Mouse (Mus musculus) midbrain, embryonic 13.5 days (tissue): Measurements from ENCODE around the gene Nphs1. TPM values are rescaled to one million over a fixed set of nuclear protein-coding genes. Genes with fewer than 3 reads are reported as not detected.
A peak's percentile ranks its signal among the peaks of the same experiment; 100 is the strongest.

Experiments
- ATAC-seq: fragments of 200-750 bp; cut with Nextera tagmentation; 2 replicates; pipeline ENCODE4 v1.8.0; 2017; ENCODE audit warnings: mild to moderate bottlenecking, moderate TSS enrichment, moderate library complexity
- H3K27ac ChIP-seq: fragments of 300-500 bp; sonication (generic); 2 replicates; pipeline ENCODE4 v1.5.1; 2015; ENCODE audit warnings: inconsistent platforms, mild to moderate bottlenecking, moderate library complexity
- H3K27me3 ChIP-seq: fragments of 300-500 bp; sonication (generic); 2 replicates; pipeline ENCODE4 v1.6.1; 2015; ENCODE audit warnings: mild to moderate bottlenecking, inconsistent platforms
- H3K36me3 ChIP-seq: fragments of 300-500 bp; sonication (generic); 2 replicates; pipeline ENCODE4 v1.6.1; 2015; ENCODE audit warnings: mild to moderate bottlenecking, inconsistent platforms
- H3K4me1 ChIP-seq: fragments of 300-500 bp; sonication (generic); replicated peaks from 2 replicates; pipeline ENCODE4 v1.6.1; 2015; ENCODE audit warnings: inconsistent platforms
- H3K4me2 ChIP-seq: fragments of 300-500 bp; sonication (generic); replicated peaks from 2 replicates; pipeline ENCODE4 v1.6.1; 2015; ENCODE audit warnings: moderate library complexity, mild to moderate bottlenecking, inconsistent platforms
- H3K4me3 ChIP-seq: fragments of 300-500 bp; sonication (generic); replicated peaks from 2 replicates; pipeline ENCODE4 v1.5.1; 2015; ENCODE audit warnings: mild to moderate bottlenecking, inconsistent platforms
- H3K9ac ChIP-seq: fragments of 300-500 bp; sonication (generic); replicated peaks from 2 replicates; pipeline ENCODE4 v1.6.1; 2015; ENCODE audit warnings: mild to moderate bottlenecking, inconsistent platforms
- H3K9me3 ChIP-seq: fragments of 300-500 bp; sonication (generic); 2 replicates; pipeline ENCODE4 v1.6.1; 2016; ENCODE audit warnings: mild to moderate bottlenecking, inconsistent platforms
- WGBS: fragments of 180-500 bp; shearing (Covaris S2); methylation state at CpG from one replicate; pipeline ENCODE4 v1.1.7; 2015; 5-methylcytosine and 5-hydroxymethylcytosine counted together
- polyA plus RNA-seq: library from polyadenylated mRNA; unstranded; fragments of >200 nt; fragmentation: Nextera tagmentation; extraction: Ambion mirVana; gene quantifications from 2 replicates; pipeline ENCODE4 v1.2.1, GENCODE M21; 2015

Gene Nphs1
- polyA plus RNA-seq, 1 experiment from 2014 or later: 0.78 TPM

DNA sequence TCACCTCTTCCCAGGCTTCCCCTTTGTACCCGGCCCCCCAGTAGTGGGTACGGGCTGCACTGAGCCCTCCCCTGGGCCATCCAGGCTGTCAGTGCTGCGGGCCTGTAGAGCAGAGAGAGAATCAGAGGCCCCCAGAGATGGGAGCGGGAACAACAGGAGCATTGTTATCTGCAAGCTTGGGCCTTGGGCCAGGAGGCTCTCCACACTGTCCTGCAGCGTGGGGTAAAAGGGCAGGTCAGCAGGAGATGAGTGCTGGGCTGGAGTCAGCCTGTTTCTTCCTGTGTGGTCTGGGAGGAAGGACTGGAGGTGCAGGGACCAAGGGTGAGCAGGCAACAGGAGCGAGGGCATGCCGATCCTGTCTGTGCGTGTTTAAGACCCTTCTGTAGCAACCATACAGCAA is 74.8 kb downstream of the Nphs1 start:
- Histone ChIP-seq H3K9me3 (no peaks in the 10 kb centered on the region), H3K4me3 (peak overlapping the region; percentile 83), H3K27me3 (no peaks in the 10 kb centered on the region), H3K4me2 (peak overlapping the region; percentile 94), H3K4me1 (peaks cover 43% of the 10 kb centered on the region), H3K9ac (peak overlapping the region; percentile 93), H3K27ac (peak overlapping the region; percentile 56; the same call in 1 of the 2 replicates), H3K36me3 (peaks cover 52% of the 10 kb centered on the region)
- WGBS: 7% methylated on average over 8 of the region's 8 CpGs
- 0 out of 2 replicates have a peak, but pooled peaks have one; percentile 2 for ATAC-seq

DNA sequence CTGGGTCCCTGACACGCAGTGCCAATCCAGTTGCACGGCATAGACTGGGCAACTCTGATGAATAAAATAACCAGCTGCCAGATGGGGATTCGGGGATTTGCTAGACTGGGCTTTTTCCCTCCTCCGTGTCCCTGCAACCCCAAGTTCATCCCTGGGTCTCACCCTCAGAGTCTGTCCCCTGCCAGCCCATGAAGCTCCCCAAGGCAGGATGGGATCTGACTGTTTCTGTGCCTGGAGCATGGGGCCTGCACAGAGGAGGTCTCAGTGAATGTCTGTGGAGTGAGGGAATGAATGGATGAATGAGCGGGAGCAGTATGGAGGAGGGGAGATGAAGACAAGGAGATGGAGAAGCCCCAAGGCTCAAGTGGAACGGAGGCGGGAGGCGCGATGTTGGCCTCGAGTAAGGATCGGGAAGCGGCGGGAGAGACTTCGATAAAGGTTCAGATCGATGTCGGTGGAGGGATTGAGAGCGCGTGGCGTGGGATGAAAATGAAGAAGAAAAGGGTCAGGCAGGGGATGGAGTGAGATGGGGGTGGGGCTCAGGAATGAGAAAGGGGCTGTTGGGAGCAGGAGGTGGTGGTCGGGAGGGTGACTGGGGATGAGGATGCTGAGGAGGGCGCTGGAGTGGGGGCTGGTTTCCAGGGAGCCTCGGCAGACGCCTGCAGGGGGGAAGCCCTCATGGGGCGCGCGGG is 76.0 kb downstream of the Nphs1 start:
- H3K4me1 ChIP-seq: peaks cover 43% of the 10 kb centered on the region
- peak overlapping the region; percentile 96 for H3K27ac ChIP-seq
- peaks cover 46% of the 10 kb centered on the region for H3K36me3 ChIP-seq
- 3% methylated on average over 23 of the region's 26 CpGs for WGBS
- H3K27me3 ChIP-seq: no peaks in the 10 kb centered on the region
- H3K4me3 ChIP-seq: peak overlapping the region; percentile 83
- peak overlapping the region; percentile 94 for H3K4me2 ChIP-seq
- peak; percentile 55 for ATAC-seq
- H3K9me3 ChIP-seq: no peaks in the 10 kb centered on the region
- H3K9ac ChIP-seq: peak overlapping the region; percentile 93

DNA sequence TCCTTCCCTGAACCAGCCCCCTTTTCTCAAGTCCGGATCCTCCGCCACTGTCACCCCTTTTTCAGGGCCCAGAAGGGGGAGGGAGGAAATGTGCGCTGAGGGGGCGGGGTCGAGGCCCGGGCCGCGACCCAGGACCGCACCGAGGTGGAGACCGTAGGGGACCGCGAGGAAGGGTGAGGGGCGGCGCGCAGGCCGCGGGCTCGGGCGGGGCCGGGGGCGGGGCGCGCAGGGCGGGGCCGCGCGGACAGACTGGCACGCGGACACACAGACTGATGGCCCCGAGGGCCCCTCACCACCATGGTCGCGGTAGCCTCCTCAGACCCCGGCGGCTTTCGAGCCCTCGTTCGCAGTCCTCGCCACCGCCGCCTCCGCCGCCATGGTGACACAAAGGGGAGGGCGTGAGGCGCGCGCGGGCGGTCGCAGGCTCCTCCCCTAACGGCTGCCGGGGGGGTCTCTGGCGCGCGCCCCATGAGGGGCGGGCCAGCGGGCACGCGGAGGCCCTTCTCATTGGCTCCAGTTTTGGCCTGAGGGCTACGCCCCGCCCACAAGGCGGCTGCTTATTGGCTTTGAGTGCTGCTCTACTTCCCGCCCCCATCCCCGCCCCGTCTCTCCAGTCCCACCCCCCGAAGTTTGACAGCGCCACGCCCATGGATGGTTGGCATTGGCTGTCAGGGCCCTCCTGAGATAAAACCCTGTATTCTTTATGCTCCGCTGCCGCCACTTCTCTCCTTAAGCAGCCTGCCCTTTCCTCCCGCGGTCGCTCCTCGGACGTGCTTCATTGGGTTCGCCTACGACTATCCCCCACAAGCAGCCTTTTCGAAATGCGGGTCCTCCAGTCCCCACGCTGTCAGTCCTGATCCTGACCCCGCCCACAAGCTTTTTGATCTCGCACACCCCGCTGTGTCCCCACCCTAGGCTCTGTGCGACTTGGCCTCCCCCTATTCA is 76.8 kb downstream of the Nphs1 start, which contains the start of gene Arhgap33:
Gene Arhgap33 (minus strand): TSS at position 428 of the 945 bp plus-strand sequence.
- peak within 1 kb of the TSS; percentile 96 for H3K27ac ChIP-seq
- peak within 1 kb of the TSS; percentile 93 for H3K9ac ChIP-seq
- peaks cover 43% of the 10 kb centered on the region for H3K4me1 ChIP-seq
- no peaks in the 10 kb centered on the region for H3K9me3 ChIP-seq
- H3K27me3 ChIP-seq: no peaks in the 10 kb centered on the region
- peak within 1 kb of the TSS; percentile 94 for H3K4me2 ChIP-seq
- H3K4me3 ChIP-seq: peak within 1 kb of the TSS; percentile 83
- H3K36me3 ChIP-seq: peaks cover 46% of the 10 kb centered on the region
- ATAC-seq: peak; percentile 90
- under 1% methylated on average over 61 of the region's 84 CpGs for WGBS

Other genes starting within 250 kb of the Nphs1 start
- 181 and 186 TPM in 2 replicates for gene Polr2i, start 226.4 kb upstream of the Nphs1 start, polyA plus RNA-seq
- gene Tbcb, start 226.0 kb upstream of the Nphs1 start, polyA plus RNA-seq: 359 and 362 TPM in 2 replicates
- not detected in 2 replicates for gene Ovol3, start 222.6 kb upstream of the Nphs1 start, polyA plus RNA-seq
- gene Thap8, start 178.2 kb upstream of the Nphs1 start, polyA plus RNA-seq: 0.68 and 0.79 TPM in 2 replicates
- 5.9 and 6.4 TPM in 2 replicates for gene Wdr62, start 177.9 kb upstream of the Nphs1 start, polyA plus RNA-seq
- 92.0 and 99.2 TPM in 2 replicates for gene Clip3, start 166.6 kb upstream of the Nphs1 start, polyA plus RNA-seq
- 128 and 132 TPM in 2 replicates for gene Alkbh6, start 149.6 kb upstream of the Nphs1 start, polyA plus RNA-seq
- gene Syne4, start 143.5 kb upstream of the Nphs1 start, polyA plus RNA-seq: 10.8 and 11.7 TPM in 2 replicates
- not detected in 2 replicates for gene E130208F15Rik, start 136.6 kb upstream of the Nphs1 start, polyA plus RNA-seq
- gene Sdhaf1, start 134.4 kb upstream of the Nphs1 start, polyA plus RNA-seq: 21.2 and 23.6 TPM in 2 replicates
- 11.4 and 13.0 TPM in 2 replicates for gene Lrfn3, start 95.5 kb upstream of the Nphs1 start, polyA plus RNA-seq
- 21.0 and 23.8 TPM in 2 replicates for gene Tyrobp, start 44.6 kb upstream of the Nphs1 start, polyA plus RNA-seq
- 0.54 TPM in 1 of 2 replicates, not detected in the other for gene Hcst, start 38.5 kb upstream of the Nphs1 start, polyA plus RNA-seq
- 1.2 and 1.3 TPM in 2 replicates for gene Nfkbid, start 36.6 kb upstream of the Nphs1 start, polyA plus RNA-seq
- 521 and 559 TPM in 2 replicates for gene Aplp1, start 12.8 kb upstream of the Nphs1 start, polyA plus RNA-seq
- 3.1 and 3.6 TPM in 2 replicates for gene Kirrel2, start 625 bp upstream of the Nphs1 start, polyA plus RNA-seq
- gene Prodh2, start 35.3 kb downstream of the Nphs1 start, polyA plus RNA-seq: not detected in 2 replicates
- gene Arhgap33, start 76.7 kb downstream of the Nphs1 start, polyA plus RNA-seq: 106 and 114 TPM in 2 replicates
- 5.7 and 6.6 TPM in 2 replicates for gene Hspb6, start 93.9 kb downstream of the Nphs1 start, polyA plus RNA-seq
- gene Proser3, start 94.0 kb downstream of the Nphs1 start, polyA plus RNA-seq: 8.7 and 12.3 TPM in 2 replicates
- 54.4 and 60.4 TPM in 2 replicates for gene Lin37, start 101.5 kb downstream of the Nphs1 start, polyA plus RNA-seq
- 92.5 and 102 TPM in 2 replicates for gene U2af1l4, start 105.0 kb downstream of the Nphs1 start, polyA plus RNA-seq
- gene Gm49396, start 105.0 kb downstream of the Nphs1 start, polyA plus RNA-seq: 20.7 and 22.6 TPM in 2 replicates
- 131 and 133 TPM in 2 replicates for gene Psenen, start 105.3 kb downstream of the Nphs1 start, polyA plus RNA-seq
- gene Igflr1, start 107.1 kb downstream of the Nphs1 start, polyA plus RNA-seq: 4.8 and 6.6 TPM in 2 replicates
- 12.9 and 13.3 TPM in 2 replicates for gene Kmt2b, start 130.4 kb downstream of the Nphs1 start, polyA plus RNA-seq
- 0.14 and 0.31 TPM in 2 replicates for gene Zbtb32, start 140.6 kb downstream of the Nphs1 start, polyA plus RNA-seq
- gene Upk1a, start 154.5 kb downstream of the Nphs1 start, polyA plus RNA-seq: 0.46 and 0.73 TPM in 2 replicates
- gene Cox6b1, start 167.8 kb downstream of the Nphs1 start, polyA plus RNA-seq: 1,046 and 1,055 TPM in 2 replicates
- not detected in 2 replicates for gene Etv2, start 177.5 kb downstream of the Nphs1 start, polyA plus RNA-seq
- gene Rbm42, start 192.0 kb downstream of the Nphs1 start, polyA plus RNA-seq: 130 and 153 TPM in 2 replicates
- gene Haus5, start 206.7 kb downstream of the Nphs1 start, polyA plus RNA-seq: 34.2 and 37.0 TPM in 2 replicates
- gene Pmis2, start 213.3 kb downstream of the Nphs1 start, polyA plus RNA-seq: not detected in 2 replicates
- gene 2200002J24Rik, start 240.6 kb downstream of the Nphs1 start, polyA plus RNA-seq: not detected in 2 replicates